Mouse (Mus musculus): ENCODE results near the gene Ccdc158.

Gene Ccdc158

DNA sequence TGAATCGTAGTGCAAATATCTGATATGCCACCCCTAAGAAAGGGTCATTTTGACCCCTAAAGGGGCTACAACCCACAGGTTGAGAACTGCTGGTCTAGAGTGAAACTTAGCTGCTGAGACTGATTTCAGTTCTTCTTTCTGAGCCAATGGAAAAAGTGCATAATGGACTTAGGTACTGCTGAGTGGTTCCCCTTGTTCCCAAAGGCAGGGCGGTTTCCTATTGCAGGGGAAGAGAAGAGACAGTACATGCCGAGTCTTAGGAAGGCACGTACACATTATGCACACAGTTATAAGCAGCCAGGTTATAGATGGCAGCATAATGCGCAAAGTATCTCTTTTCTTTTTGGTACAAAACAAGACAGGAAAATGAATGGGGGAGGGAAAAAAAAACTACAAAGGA is 13.1 kb upstream of the Ccdc158 start:
- DNase-seq (ENCODE audit: extremely low read depth, low read depth): no peak

DNA sequence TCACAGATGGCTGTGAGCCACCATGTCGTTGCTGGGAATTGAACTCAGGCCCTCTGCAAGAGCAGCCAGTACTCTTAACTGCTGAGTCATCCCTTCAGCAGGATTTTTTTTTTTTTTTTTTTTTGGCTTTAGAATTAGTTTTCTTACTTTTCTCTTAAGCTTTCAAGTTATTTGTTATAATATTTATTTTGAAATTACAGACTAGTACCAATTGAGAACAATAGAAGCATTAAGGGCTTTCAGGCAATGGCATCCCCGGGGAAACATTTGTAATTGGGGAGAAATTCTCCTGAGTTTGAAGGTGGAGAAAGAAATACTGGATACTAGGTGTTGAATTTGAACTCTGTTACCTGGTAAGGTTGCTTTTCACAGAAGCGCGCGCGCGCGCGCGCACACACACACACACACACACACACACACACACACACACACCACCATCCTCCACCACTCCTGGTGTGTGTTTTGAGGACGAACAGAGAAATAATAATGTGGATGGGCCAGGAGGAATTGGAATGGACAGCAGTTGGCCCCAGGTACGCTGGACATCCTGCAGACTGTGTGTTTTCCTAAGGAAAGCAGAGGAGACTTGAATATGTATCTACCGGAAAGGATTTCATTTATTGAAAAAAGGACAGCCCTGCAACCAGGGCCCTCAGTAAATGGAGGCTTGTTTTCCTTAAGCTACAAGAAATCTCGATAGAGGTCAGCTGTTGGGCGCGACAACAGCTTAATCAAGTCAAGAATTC is 9.8 kb upstream of the Ccdc158 start:
- no peak for DNase-seq (ENCODE audit: extremely low read depth, low read depth)

DNA sequence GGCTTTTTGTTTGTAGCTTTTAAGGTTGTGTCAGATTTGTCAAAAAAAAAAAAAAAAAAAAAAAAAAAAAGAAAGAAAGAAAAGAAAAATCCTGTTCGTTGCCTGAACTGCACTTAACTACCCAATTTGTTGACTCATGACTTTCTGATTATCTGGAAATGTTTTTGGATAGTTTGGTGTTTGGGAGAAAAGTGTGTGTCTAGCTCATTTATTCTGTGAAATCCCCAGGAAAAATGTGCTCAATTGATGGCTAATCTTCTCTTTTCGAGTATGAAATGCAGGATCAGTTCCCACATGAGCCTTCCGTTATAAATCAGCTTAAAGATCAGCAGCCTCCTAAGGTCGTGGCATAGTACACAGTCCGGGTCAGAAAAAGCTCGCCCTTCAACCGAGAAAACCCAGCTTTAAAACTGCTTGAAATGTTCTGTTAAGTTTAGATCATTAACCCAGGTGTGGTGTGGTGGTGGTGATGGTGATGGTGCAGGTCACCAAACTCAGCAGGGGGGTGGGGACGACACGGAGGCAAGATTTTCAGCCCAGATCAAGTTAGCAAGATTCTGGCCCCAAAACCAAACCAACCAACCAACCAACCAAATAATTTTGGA is 8.9 kb upstream of the Ccdc158 start:
- no peak for DNase-seq (ENCODE audit: extremely low read depth, low read depth)

DNA sequence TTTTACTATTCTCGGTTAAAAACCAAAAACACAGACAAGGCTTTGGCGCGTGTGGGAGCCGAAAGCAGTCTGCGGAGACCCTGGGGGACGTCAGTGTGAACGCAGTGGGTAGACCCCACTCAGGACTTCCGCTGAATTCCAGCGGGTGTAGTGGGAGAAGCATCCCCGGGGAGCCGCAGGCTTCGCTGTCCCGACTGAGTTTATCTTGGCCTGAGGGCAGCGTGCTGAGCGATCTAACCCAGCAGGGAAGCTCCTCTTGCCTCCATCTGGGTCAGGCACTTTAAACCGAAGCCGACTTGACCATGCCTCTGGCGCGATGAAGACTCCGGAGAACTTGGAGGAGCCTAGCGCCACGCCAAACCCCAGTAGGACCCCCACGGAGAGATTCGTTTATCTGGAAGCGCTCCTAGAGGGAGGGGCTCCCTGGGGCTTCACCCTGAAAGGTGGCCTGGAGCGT is 8.3 kb upstream of the Ccdc158 start, which contains the start of gene Shroom3:
TSS of gene Shroom3 (plus strand) at position 85 of the 457 bp plus-strand sequence.
- DNase-seq (ENCODE audit: extremely low read depth, low read depth): no peak

DNA sequence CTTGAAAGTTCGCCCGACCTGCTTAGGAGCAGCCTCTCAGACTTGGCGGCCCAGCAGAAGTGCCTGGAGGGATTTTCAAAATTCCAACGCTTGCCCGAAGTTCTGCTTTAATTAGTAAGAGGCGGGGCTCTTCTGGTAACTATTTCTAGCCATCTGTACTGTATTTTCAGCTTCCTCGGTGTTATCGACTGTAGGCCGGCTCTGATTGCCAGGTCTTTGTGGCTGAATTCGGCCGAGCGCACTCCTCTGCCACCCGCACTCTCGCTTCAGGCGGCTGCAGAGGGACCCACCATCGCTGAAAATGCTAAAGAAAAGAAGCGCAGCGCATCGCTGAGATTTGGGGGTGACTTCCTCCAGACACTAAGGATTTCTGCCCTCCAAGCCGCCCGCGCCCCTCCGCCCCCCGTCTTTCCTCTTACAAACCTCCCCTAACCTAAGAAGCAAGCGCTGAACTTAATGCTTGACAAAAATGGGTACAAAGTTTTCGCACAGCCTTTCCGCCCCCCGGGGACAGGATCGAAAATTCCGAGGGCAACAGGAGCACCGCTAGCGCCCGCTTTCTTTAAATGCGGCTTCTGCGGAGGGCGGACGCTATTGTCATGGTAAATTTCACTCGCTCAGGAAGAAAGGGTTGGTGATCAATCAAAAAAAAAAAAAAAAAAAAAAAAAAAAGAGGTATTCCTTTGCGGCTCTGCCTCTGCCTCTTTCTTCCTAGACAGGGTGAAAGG is 7.7 kb upstream of the Ccdc158 start:
- DNase-seq (ENCODE audit: extremely low read depth, low read depth): no peak

DNA sequence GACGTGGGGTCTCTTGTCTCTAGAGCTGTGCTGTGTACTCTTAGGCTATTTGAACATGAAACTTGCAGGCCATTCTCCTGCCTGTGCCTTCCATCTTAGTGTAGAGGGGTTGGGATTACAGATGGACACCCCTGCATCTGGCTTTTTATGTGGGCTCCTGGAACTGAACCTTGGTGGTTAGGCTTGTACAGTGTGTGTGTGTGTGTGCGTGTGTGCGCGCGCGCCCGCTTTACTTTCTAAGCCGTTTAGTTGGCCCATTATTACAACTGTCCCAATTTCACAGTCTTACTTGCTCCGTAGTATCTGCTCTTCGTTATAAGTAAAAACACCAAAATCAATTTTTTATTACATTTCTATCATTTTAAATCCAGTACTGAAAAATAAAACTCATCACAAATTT is 6.8 kb upstream of the Ccdc158 start:
- DNase-seq (ENCODE audit: extremely low read depth, low read depth): no peak

DNA sequence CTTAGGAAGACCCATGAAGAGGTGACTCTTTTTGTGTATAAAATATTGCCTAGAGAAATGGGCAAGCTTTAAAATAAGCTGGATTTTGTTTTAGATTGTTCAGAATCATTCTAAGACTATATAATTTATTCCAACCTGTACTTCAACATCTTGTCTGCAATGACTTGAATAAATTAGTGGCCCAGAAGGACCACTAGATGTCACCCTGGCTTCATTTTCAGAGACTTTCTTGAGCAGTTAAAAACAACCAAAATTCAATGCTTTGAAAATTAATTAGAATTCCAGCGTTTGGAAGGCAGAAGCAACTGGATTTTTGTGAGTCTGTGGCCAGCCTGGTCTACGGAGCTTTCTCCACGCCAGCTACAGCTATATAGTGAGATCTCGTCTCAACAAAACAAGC is 4.4 kb upstream of the Ccdc158 start:
- DNase-seq (ENCODE audit: extremely low read depth, low read depth): peak; percentile 10

DNA sequence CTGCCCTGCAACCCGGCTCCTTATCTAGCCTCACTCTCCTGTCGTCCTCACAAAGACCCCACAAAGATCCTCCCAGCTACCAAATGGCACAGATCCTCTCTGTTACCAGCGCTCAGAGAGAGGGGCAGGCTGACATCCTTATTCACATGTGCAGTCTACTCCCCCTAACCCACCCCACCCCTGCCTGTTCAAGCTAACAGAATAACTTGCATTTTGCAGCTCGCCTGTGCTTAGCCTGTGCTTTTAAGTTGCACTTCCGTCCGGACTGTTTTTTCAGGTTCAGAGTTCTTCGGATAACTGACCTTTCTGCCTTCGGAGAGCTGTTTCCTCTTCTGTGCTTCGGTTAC is 476 bp upstream of the Ccdc158 start:
- DNase-seq (ENCODE audit: extremely low read depth, low read depth): no peak

DNA sequence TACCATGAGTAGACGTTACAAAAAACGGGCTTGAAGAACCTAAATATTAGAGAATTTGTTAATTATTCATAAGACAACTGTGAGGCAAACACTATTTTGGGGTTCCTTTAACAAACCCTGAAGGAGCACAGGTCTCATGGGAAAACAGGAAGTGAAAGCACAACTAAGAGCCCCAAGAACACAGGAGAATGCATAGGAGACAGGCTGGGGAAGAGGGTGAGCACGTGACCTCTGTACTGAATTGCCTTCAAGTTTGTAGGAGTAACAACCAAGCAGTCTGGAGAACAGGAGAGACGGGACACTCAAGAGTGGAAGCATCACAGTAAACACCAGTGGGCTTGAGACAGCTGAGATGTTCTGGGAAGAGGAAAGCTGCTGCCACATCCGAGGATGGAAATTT is 8.2 kb downstream of the Ccdc158 start:
- DNase-seq (ENCODE audit: extremely low read depth, low read depth): no peak

DNA sequence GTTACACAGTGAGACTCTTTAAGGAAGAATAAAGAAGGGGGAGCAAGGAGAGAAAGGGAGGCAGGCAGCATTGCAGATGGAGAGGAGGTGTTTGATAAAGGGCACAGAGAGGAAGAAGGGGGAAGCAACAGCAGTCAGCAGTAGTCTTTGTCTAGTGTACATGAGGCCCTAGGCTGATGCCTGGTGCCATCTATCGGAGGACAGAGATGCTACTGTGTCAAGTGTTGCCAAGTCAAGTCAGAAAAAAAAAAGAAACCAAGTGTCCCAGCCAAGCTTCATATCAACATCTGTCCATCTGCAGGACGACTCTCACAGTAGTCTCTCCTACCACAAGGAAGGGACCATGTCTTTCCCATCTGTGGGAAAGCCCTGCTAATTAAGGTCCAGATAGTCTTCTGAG is 10.8 kb downstream of the Ccdc158 start:
- DNase-seq (ENCODE audit: extremely low read depth, low read depth): no peak

DNA sequence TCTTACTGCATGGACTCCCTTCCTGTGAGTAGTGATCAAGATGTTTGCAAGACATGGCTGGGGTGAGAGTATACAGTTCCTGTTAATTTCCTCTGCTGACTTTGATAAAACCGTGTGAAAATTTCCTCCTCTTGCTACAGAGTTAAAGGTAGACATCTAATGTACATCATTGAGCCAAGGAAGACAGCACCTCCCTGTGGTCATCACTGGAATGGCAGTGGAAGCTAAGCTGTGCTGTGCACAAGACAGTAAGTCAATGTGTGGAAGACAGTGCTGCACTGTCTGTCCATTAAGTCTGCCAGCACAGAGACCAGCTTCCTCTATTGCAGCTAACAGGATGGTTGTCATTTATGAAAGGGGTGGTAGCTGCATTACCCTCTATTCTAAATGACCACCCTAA is 18.8 kb downstream of the Ccdc158 start:
- DNase-seq (ENCODE audit: extremely low read depth, low read depth): peak; percentile 67

DNA sequence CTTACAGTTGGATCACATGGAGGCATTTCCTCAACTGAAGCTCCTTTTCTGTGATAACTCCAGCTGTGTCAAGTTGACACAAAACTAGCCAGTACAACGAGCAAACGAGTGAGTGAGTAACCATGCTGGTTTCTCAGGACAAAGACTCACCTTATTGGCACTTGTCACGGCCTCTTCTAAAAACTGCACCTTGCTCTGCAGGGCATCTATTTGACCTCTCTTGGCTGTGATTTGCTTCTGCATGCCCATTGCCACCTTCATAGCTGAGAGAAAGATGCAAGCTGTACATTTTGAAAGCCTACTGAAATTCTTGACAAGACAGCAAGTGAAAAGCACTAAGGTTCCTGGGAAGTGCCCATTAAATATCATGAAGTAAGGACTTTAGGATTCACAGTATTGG is 34.2 kb downstream of the Ccdc158 start:
- no peak for DNase-seq (ENCODE audit: extremely low read depth, low read depth)

DNA sequence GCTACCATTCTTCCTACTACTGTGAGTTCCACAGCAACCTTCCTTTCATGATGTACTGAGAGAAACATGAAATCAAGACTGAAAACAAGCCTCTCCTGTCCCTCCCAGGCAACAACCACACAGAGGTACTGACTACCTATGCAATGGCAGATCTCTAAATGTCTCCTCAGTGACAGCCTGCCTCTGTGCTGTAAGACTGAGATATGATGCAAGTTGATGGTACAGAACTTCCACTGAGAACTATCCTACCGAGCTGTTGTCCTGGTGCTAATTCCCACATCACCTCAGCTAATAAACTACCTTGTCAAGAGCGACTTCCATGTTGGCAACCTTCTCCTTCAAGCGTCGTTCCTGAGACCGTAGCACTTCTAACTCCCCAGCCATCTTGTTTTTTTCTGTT is 39.2 kb downstream of the Ccdc158 start:
- DNase-seq (ENCODE audit: extremely low read depth, low read depth): no peak

DNA sequence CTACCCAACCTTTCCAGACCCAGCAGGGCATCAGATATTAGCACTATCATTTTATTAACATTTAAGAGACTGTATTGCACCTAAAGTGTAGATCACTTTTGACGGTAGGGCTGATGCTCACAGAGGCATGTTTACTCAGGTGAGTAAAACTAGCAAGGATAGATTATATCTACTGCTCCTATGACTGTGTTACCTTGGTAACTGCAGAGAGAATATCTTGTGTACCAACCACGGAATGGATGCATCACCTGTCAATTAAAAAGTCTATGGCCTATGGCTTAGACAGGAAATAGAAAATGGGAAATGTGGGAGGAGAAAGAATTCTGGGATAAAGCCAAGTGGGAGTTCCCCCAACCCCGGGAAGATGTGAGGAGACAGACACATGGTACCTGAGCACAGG is 40.2 kb downstream of the Ccdc158 start:
- no peak for DNase-seq (ENCODE audit: extremely low read depth, low read depth)

DNA sequence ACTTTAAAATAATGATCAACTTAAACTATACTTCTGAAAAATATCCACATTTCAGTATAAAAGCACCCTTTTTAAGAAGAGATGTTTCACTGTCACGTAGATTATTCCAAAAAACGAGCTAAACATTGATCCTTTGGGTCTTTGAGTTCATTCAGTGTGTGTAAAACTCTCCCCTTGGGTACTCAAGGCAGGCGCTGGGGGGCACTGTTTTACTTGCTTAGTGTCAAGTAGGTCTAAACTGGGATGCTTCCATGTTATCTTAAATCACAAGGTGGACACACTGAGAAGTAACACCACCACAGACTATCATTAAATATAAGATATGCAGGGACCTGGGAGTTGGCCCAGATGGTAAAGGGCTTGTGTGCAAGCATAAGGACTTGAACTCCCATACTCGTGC is 41.5 kb downstream of the Ccdc158 start:
- no peak for DNase-seq (ENCODE audit: extremely low read depth, low read depth)

DNA sequence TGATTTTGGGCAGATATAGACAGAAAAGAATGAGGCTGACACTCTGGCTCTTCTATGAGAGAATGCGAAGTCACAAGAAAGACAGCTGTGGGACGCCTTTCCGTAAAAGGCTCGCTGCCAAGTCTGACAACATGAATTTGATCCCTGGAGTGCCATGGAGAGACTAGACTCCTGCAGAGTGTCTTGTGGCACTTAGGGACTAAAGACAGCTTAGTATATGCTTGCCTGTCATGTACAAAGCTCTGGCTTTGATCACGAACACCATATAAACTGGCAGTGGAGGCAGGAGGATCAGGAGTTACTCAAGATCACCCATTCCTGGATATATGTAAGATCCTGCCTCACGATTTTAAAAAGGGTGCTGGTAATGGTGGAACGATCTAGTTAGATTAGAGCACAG is 47.2 kb downstream of the Ccdc158 start:
- DNase-seq (ENCODE audit: extremely low read depth, low read depth): no peak

DNA sequence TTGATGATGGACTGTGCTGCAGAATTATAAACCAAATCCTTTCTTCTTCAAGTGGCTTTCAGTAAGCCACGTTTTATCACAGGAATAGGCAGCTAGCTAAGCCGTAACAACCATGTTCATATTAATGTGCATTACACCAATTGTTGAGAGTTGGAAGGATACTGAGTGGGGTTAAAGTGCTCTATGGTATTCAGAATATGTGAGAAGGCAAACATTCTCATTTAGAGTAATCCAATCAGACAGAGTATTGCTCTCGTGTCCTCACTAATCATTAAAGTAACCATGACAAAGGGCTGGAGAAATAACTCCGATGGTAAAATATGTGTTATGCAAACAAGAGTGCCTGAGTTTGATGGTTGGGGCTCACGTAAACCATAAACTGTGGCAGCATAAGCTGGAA is 53.2 kb downstream of the Ccdc158 start:
- no peak for DNase-seq (ENCODE audit: extremely low read depth, low read depth)

DNA sequence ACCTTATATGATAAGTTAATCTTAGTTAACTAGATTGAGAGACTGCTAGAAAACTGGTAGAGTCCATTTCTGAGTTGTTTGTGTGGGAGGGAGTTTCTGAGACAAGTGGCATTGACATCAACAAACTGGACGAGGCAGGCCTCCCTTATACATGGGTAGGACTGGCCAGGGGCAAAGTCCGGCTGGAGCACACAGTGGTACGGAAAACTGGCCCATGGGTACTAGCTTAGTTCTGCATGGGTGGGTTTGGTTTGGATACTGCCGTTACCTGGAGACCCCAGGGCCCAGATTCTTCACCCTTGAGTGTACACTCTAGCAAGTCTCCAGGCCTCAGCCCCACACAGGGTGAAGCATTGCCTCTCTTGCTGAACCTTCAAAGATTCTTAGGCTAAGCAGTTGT is 62.3 kb downstream of the Ccdc158 start:
- DNase-seq (ENCODE audit: extremely low read depth, low read depth): no peak

DNA sequence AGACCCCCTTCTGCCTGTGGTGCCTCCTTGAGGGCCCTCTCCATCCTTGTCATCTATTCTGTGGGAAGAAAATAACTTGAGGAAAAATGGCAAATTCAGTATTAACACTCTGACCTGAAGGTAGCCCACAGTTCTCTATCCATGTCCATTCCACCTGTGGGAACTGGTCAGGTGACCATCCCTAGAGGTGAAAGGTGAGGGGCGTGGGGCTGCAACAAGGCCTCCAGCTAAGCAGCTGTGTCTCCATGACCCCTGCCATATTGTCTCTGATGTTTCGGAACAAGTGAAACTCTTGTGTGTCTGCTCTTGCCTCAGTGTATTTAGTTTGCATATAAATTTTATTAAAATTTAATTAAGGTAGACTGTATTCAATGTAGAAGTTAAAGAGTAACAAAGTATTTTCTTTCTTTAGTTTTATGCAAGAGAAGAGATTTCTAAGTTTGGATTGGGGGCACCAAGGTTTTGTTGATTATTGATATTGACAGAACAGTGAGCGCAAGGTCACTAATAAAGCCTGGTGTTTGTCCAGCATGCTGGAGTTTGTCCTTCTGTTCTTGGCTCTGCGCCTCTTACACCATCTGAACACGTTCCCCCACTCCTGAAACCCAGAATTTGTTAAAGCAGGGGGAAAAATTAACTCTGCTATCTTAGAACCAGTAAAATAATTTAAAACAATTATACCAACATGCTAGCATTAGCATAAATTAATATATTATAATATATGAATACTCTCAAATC is 67.4 kb downstream of the Ccdc158 start:
- DNase-seq (ENCODE audit: extremely low read depth, low read depth): no peak

DNA sequence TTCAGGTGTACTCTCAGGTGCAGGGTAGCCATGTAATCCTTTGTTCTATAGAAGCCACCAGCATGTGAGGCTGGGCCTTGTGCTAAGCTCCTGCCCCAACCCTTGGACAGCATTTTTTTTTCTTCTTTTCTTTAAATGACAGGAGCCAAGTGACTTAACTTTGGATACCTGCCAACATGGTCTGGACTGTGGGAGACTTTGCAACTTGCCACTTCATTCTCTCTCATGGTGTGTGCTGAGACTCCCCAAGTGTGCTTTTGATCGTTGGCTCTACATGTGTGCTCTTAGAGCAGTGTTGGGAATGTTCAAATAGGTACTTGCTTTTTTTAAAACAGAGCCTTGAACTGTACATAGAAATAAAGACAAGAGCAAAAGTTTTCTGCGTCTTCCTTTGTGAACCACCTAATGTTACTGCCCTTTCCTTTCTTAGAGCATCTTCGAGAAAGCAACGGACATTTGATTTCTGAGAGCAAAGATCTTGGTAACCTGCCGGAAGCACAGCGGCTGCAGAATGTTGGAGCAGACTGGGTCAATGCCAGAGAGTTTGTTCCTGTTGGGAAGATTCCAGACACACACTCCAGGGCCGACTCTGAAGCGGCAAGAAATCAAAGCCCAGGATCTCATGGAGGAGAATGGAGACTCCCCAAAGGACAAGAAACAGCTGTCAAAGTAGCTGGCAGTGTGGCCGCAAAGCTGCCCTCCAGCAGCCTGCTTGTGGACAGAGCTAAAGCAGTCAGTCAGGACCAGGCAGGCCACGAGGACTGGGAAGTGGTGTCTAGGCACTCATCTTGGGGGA is 70.4 kb downstream of the Ccdc158 start:
- no peak for DNase-seq (ENCODE audit: extremely low read depth, low read depth)

All from MEL-GATA-1-ER (cell line).